Mouse (Mus musculus): ENCODE measurements around the gene Ccdc82. TPM values are rescaled to one million over a fixed set of nuclear protein-coding genes. Genes with fewer than 3 reads are reported as not detected.
A peak's percentile ranks its signal among the peaks of the same experiment; 100 is the strongest.

The Ccdc82 gene
- polyA plus RNA-seq, 1 experiment from 2014 or later: 10.8 TPM

- H3K27me3 ChIP-seq (ENCODE audit: control insufficient read depth, insufficient read depth, low read length): no peaks in the 10 kb centered on the region
- H3K36me3 ChIP-seq (ENCODE audit: control insufficient read depth, insufficient read depth, low read length): no peaks in the 10 kb centered on the region
- H3K27ac ChIP-seq (ENCODE audit: low read depth, low read length): peak overlapping the region; percentile 59; the same call in 1 of the 2 replicates
- peaks cover 42% of the 10 kb centered on the region for H3K4me1 ChIP-seq (ENCODE audit: control insufficient read depth, insufficient read depth, low read length)
- WGBS: under 1% methylated on average over 12 of the region's 12 CpGs
- H3K9ac ChIP-seq (ENCODE audit: low read depth, low read length): peak overlapping the region; percentile 65
- H3K4me3 ChIP-seq (ENCODE audit: low read length): peak overlapping the region; percentile 49
- H3K4me2 ChIP-seq (replicated peaks; ENCODE audit: low read depth, low read length): peak overlapping the region; percentile 99
- no peak for ATAC-seq (ENCODE audit: low FRiP score, low TSS enrichment)
- H3K9me3 ChIP-seq (ENCODE audit: control insufficient read depth, low read length): no peaks in the 10 kb centered on the region
Measured at GRCm38 (mm10) chr9:13297122-13297667, 50.4 kb downstream of the Ccdc82 start.

GRCm38 (mm10) chr9:13297668-13298512 is 51.1 kb downstream of the Ccdc82 start, which contains the start of gene Maml2:
Maml2 (plus strand) TSS chr9:13297957.
- Histone ChIP-seq H3K4me2 (replicated peaks; ENCODE audit: low read depth, low read length) (peak within 1 kb of the TSS; percentile 99), H3K4me3 (ENCODE audit: low read length) (peak within 1 kb of the TSS; percentile 49), H3K4me1 (ENCODE audit: control insufficient read depth, insufficient read depth, low read length) (peaks cover 47% of the 10 kb centered on the region), H3K9ac (ENCODE audit: low read depth, low read length) (peak within 1 kb of the TSS; percentile 65), H3K36me3 (ENCODE audit: control insufficient read depth, insufficient read depth, low read length) (no peaks in the 10 kb centered on the region), H3K9me3 (ENCODE audit: control insufficient read depth, low read length) (no peaks in the 10 kb centered on the region), H3K27me3 (ENCODE audit: control insufficient read depth, insufficient read depth, low read length) (no peaks in the 10 kb centered on the region), H3K27ac (ENCODE audit: low read depth, low read length) (peak within 1 kb of the TSS; percentile 59; the same call in 1 of the 2 replicates)
- ATAC-seq (ENCODE audit: low FRiP score, low TSS enrichment): peak; percentile 73
- WGBS: under 1% methylated on average over 23 of the region's 23 CpGs

GRCm38 (mm10) chr9:13298513-13298878 is 51.7 kb downstream of the Ccdc82 start:
- Histone ChIP-seq H3K9me3 (ENCODE audit: control insufficient read depth, low read length) (no peaks in the 10 kb centered on the region), H3K4me3 (ENCODE audit: low read length) (peak overlapping the region; percentile 49), H3K4me1 (ENCODE audit: control insufficient read depth, insufficient read depth, low read length) (peaks cover 47% of the 10 kb centered on the region), H3K27ac (ENCODE audit: low read depth, low read length) (no peak overlapping the region), H3K36me3 (ENCODE audit: control insufficient read depth, insufficient read depth, low read length) (no peaks in the 10 kb centered on the region), H3K4me2 (replicated peaks; ENCODE audit: low read depth, low read length) (peak overlapping the region; percentile 99), H3K27me3 (ENCODE audit: control insufficient read depth, insufficient read depth, low read length) (no peaks in the 10 kb centered on the region), H3K9ac (ENCODE audit: low read depth, low read length) (peak overlapping the region; percentile 65; the same call in 1 of the 2 replicates)
- ATAC-seq (ENCODE audit: low FRiP score, low TSS enrichment): no peak
- 22% methylated on average over 9 of the region's 9 CpGs for WGBS

- no peaks in the 10 kb centered on the region for H3K27me3 ChIP-seq (ENCODE audit: control insufficient read depth, insufficient read depth, low read length)
- no peaks in the 10 kb centered on the region for H3K9me3 ChIP-seq (ENCODE audit: control insufficient read depth, low read length)
- peak overlapping the region; percentile 99 for H3K4me2 ChIP-seq (replicated peaks; ENCODE audit: low read depth, low read length)
- no peaks in the 10 kb centered on the region for H3K36me3 ChIP-seq (ENCODE audit: control insufficient read depth, insufficient read depth, low read length)
- H3K4me3 ChIP-seq (ENCODE audit: low read length): peak overlapping the region; percentile 49; the same call in 1 of the 2 replicates
- H3K9ac ChIP-seq (ENCODE audit: low read depth, low read length): no peak overlapping the region
- 71% methylated on average over 6 of the region's 6 CpGs for WGBS
- peaks cover 47% of the 10 kb centered on the region for H3K4me1 ChIP-seq (ENCODE audit: control insufficient read depth, insufficient read depth, low read length)
- H3K27ac ChIP-seq (ENCODE audit: low read depth, low read length): no peak overlapping the region
- ATAC-seq (ENCODE audit: low FRiP score, low TSS enrichment): no peak
Measured at GRCm38 (mm10) chr9:13299190-13299589, 52.4 kb downstream of the Ccdc82 start.

GRCm38 (mm10) chr9:13300041-13300441 is 53.3 kb downstream of the Ccdc82 start:
- Histone ChIP-seq H3K9me3 (ENCODE audit: control insufficient read depth, low read length) (no peaks in the 10 kb centered on the region), H3K4me3 (ENCODE audit: low read length) (peak overlapping the region; percentile 0; the same call in 1 of the 2 replicates), H3K27ac (ENCODE audit: low read depth, low read length) (no peak overlapping the region), H3K36me3 (ENCODE audit: control insufficient read depth, insufficient read depth, low read length) (no peaks in the 10 kb centered on the region), H3K27me3 (ENCODE audit: control insufficient read depth, insufficient read depth, low read length) (no peaks in the 10 kb centered on the region), H3K9ac (ENCODE audit: low read depth, low read length) (peak overlapping the region; percentile 18; the same call in 1 of the 2 replicates), H3K4me2 (replicated peaks; ENCODE audit: low read depth, low read length) (peak overlapping the region; percentile 99), H3K4me1 (ENCODE audit: control insufficient read depth, insufficient read depth, low read length) (peaks cover 47% of the 10 kb centered on the region)
- 42% methylated on average over 3 of the region's 3 CpGs for WGBS
- ATAC-seq (ENCODE audit: low FRiP score, low TSS enrichment): no peak

- Histone ChIP-seq H3K4me1 (ENCODE audit: control insufficient read depth, insufficient read depth, low read length) (peaks cover 45% of the 10 kb centered on the region), H3K9ac (ENCODE audit: low read depth, low read length) (0 out of 2 replicates have a peak overlapping the region, but pooled peaks have one; percentile 18), H3K9me3 (ENCODE audit: control insufficient read depth, low read length) (no peaks in the 10 kb centered on the region), H3K27me3 (ENCODE audit: control insufficient read depth, insufficient read depth, low read length) (no peaks in the 10 kb centered on the region), H3K27ac (ENCODE audit: low read depth, low read length) (no peak overlapping the region), H3K4me2 (replicated peaks; ENCODE audit: low read depth, low read length) (peak overlapping the region; percentile 99), H3K4me3 (ENCODE audit: low read length) (no peak overlapping the region), H3K36me3 (ENCODE audit: control insufficient read depth, insufficient read depth, low read length) (no peaks in the 10 kb centered on the region)
- no peak for ATAC-seq (ENCODE audit: low FRiP score, low TSS enrichment)
- 72% methylated on average over 9 of the region's 9 CpGs for WGBS
Measured at GRCm38 (mm10) chr9:13300891-13301782, 54.4 kb downstream of the Ccdc82 start.

- H3K27ac ChIP-seq (ENCODE audit: low read depth, low read length): no peak overlapping the region; the same call in 1 of the 2 replicates
- H3K9ac ChIP-seq (ENCODE audit: low read depth, low read length): no peak overlapping the region
- H3K4me2 ChIP-seq (replicated peaks; ENCODE audit: low read depth, low read length): no peak overlapping the region
- 45% methylated on average over 6 of the region's 6 CpGs for WGBS
- H3K36me3 ChIP-seq (ENCODE audit: control insufficient read depth, insufficient read depth, low read length): no peaks in the 10 kb centered on the region
- ATAC-seq (ENCODE audit: low FRiP score, low TSS enrichment): no peak
- H3K9me3 ChIP-seq (ENCODE audit: control insufficient read depth, low read length): no peaks in the 10 kb centered on the region
- H3K27me3 ChIP-seq (ENCODE audit: control insufficient read depth, insufficient read depth, low read length): no peaks in the 10 kb centered on the region
- H3K4me1 ChIP-seq (ENCODE audit: control insufficient read depth, insufficient read depth, low read length): peaks cover 44% of the 10 kb centered on the region
- no peak overlapping the region for H3K4me3 ChIP-seq (ENCODE audit: low read length)
Measured at GRCm38 (mm10) chr9:13302183-13302825, 55.5 kb downstream of the Ccdc82 start.

GRCm38 (mm10) chr9:13303099-13303771 is 56.5 kb downstream of the Ccdc82 start:
- Histone ChIP-seq H3K4me3 (ENCODE audit: low read length) (no peak overlapping the region), H3K9ac (ENCODE audit: low read depth, low read length) (no peak overlapping the region), H3K9me3 (ENCODE audit: control insufficient read depth, low read length) (no peaks in the 10 kb centered on the region), H3K36me3 (ENCODE audit: control insufficient read depth, insufficient read depth, low read length) (no peaks in the 10 kb centered on the region), H3K27ac (ENCODE audit: low read depth, low read length) (no peak overlapping the region), H3K27me3 (ENCODE audit: control insufficient read depth, insufficient read depth, low read length) (no peaks in the 10 kb centered on the region), H3K4me1 (ENCODE audit: control insufficient read depth, insufficient read depth, low read length) (peaks cover 41% of the 10 kb centered on the region), H3K4me2 (replicated peaks; ENCODE audit: low read depth, low read length) (no peak overlapping the region)
- ATAC-seq (ENCODE audit: low FRiP score, low TSS enrichment): no peak
- WGBS: 70% methylated on average over 5 of the region's 5 CpGs
